Mouse (Mus musculus) testis, adult 2 months (tissue): ENCODE data around the gene Gpr19. TPM values are rescaled to one million over a fixed set of nuclear protein-coding genes. Genes with fewer than 3 reads are reported as not detected.

ENCODE experiments used
- H3K27ac ChIP-seq: fragments of 200-500 bp; 2 replicates; pipeline ENCODE4 v1.5.1; 2012; ENCODE audit warnings: low read depth, low read length; ENCODE audit not compliant: control insufficient read depth, insufficient read depth
- H3K27me3 ChIP-seq: fragments of 200-500 bp; 2 replicates; pipeline ENCODE4 v1.6.1; 2012; ENCODE audit warnings: mild to moderate bottlenecking, low read length, moderate library complexity; ENCODE audit not compliant: control insufficient read depth, insufficient read depth
- H3K36me3 ChIP-seq: fragments of 200-500 bp; 2 replicates; pipeline ENCODE4 v1.6.1; 2012; ENCODE audit warnings: mild to moderate bottlenecking, low read length; ENCODE audit not compliant: control insufficient read depth, insufficient read depth
- H3K4me1 ChIP-seq: fragments of 200-500 bp; 2 replicates; pipeline ENCODE4 v1.6.1; 2012; ENCODE audit warnings: low read length; ENCODE audit not compliant: control insufficient read depth, insufficient read depth
- H3K4me3 ChIP-seq: fragments of 200-500 bp; 2 replicates; pipeline ENCODE4 v1.5.1; 2012; ENCODE audit warnings: low read depth, mild to moderate bottlenecking, low read length, moderate library complexity, mixed read lengths; ENCODE audit not compliant: control insufficient read depth
- CTCF ChIP-seq: fragments of 200-500 bp; IDR thresholded peaks from 2 replicates; pipeline ENCODE4 v1.5.1; 2012; ENCODE audit warnings: low read depth, mild to moderate bottlenecking, inconsistent platforms, low read length, moderate library complexity; ENCODE audit not compliant: control insufficient read depth, insufficient read depth, insufficient replicate concordance
- POLR2A ChIP-seq: fragments of 200-500 bp; IDR thresholded peaks from 2 replicates; pipeline ENCODE4 v1.6.1; 2012; ENCODE audit warnings: low read depth, mild to moderate bottlenecking, inconsistent platforms, low read length, moderate library complexity; ENCODE audit not compliant: control insufficient read depth
- polyA plus RNA-seq: library from polyadenylated mRNA; depleted of rRNA; stranded (reverse); fragments of >200 nt; gene quantifications from 2 replicates; pipeline ENCODE4 v1.2.3, GENCODE M21; 2012

Gpr19 gene
- polyA plus RNA-seq, 1 experiment: 46.0 TPM

DNA sequence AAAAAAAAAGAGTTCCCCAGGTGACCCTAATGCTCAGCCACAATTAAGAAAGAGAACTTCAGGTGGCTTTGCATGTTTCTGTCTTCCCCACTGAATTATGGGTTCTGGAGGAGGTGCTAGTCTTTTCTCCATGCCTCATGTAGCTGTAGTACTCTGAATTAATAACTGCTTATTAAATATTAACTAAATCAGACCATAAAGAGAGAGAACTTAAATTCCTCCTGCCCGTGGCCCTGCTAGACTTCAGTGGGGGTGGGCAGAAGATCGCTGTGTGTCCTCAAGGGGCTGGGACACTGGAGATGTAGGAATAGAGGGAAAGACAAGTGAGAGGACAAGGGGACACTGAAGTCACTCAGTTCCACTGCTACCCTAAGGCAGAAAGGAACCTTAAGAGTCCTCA lies 26.1 kb downstream of the Gpr19 start:
- H3K4me3 ChIP-seq: no peak overlapping the region
- H3K27ac ChIP-seq: no peak overlapping the region
- no peaks in the 10 kb centered on the region for H3K27me3 ChIP-seq
- no peaks in the 10 kb centered on the region; the same call in 1 of the 2 replicates for H3K36me3 ChIP-seq
- TF ChIP-seq CTCF (no peak), POLR2A (no peak)
- no peaks in the 10 kb centered on the region for H3K4me1 ChIP-seq

DNA sequence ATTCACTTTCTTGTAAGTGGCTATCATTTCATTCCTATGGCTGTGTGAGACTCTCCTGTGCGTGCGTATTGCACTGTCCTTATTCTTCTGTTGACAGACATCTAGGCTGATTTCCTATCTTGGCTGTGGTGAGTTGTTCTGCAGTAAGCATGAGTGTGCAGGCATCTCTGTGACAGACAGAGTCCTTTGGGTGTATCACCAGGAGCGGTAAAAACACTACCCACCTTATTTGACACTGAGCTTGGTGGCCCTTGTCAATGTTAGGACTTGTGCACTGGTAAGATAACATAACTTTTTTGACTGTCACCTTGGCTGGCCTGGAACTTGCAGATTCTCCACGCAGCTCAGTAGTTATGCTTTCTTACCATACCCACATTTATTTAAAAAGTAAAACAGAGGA lies 27.5 kb downstream of the Gpr19 start:
- Histone ChIP-seq H3K27me3 (no peaks in the 10 kb centered on the region), H3K4me1 (no peaks in the 10 kb centered on the region), H3K36me3 (no peaks in the 10 kb centered on the region; the same call in 1 of the 2 replicates), H3K4me3 (no peak overlapping the region), H3K27ac (no peak overlapping the region)
- TF ChIP-seq CTCF: no peak
- TF ChIP-seq POLR2A: no peak

DNA sequence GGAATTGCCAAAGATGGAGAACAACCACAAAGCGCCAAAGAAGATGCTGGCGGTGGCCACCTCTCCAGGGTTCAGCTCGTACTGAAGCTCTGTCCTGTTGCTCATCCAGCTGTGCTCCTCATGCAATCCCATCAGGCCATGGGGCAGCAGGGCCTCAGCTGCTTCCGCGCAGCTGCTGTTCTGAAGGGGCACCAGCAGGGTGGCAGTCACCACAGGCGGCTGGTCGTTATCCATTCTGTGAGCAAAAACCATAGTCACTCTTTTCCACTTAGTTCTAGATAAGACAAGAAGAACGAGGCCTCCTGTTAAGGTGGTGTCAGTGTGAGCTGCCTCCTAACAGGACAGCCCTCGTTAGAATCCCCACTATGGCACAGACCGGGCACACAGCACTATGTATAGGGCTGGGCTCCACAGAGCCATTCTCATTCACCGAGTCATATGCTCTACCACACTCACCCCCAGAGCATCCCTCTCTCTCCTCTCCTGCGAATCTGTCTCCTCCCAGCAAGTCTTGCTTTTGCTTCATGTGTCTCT lies 28.1 kb downstream of the Gpr19 start:
- Histone ChIP-seq H3K4me3 (no peak overlapping the region), H3K36me3 (no peaks in the 10 kb centered on the region), H3K27ac (no peak overlapping the region), H3K27me3 (no peaks in the 10 kb centered on the region), H3K4me1 (no peaks in the 10 kb centered on the region)
- TF ChIP-seq POLR2A: no peak
- TF ChIP-seq CTCF: no peak

DNA sequence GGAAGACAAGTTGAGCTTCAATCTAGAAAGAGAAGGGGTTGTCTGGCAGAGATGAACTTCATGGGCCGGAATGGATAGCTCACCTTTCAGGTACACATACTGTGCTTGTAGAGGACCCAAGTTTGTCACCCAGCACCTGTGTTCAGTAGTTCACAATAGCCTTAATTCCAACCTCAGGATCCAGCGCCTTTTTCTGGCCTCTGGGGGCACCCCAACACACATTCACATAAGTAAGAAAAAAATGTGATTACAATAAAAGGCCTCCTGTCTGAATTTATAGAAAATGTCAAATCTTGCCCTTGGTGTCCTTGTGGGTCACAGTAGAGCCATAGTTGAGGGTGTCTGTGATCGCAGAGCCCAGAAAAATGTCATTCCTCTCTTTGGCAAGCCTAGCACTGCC lies 31.1 kb downstream of the Gpr19 start:
- Histone ChIP-seq H3K27me3 (no peaks in the 10 kb centered on the region), H3K4me3 (no peak overlapping the region), H3K36me3 (no peaks in the 10 kb centered on the region), H3K4me1 (peaks cover 7% of the 10 kb centered on the region), H3K27ac (no peak overlapping the region)
- TF ChIP-seq POLR2A (no peak), CTCF (no peak)

DNA sequence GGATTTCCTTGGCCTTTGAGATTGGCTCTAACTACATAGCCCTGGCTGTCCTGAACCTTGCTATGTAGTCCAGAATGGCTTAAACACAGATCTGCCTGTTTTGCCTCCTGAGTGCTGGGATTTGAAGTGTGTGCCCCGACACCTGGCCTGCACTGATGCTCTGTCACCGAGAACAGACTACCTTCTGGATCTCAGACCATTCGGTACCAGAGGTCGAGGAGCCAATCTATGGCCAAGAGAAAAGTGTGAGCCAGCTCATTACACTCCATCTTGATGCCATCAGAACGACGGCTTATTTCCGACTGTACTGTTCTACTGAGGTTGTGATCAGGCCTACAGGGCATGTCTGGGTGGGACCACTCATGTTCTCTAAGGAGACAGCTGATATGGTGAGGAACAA lies 32.3 kb downstream of the Gpr19 start:
- H3K36me3 ChIP-seq: no peaks in the 10 kb centered on the region

DNA sequence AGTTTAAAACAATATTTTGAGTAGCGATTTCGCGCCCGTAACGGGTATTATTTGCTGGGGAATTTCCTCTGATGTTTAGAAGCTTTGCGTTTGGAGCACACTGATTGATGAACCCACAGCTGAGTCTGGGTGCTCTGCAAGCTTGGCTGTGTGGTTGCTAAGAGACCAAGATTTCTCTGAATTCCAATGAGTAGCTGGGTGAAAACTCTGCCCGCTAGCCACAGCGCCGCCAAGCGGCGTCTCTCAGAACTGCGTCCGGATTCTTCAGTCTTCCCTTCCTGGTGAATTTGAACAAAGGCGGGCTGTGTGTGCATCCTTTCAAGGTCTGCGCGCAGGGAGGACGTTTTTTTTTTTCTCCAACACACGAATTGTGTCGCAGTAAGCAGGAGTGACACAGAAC lies 35.2 kb downstream of the Gpr19 start:
- no peak for TF ChIP-seq POLR2A
- TF ChIP-seq CTCF: peak; percentile 98
- Histone ChIP-seq H3K27me3 (no peaks in the 10 kb centered on the region), H3K36me3 (no peaks in the 10 kb centered on the region), H3K4me1 (peaks cover 8% of the 10 kb centered on the region), H3K27ac (no peak overlapping the region), H3K4me3 (peak overlapping the region; percentile 23; the same call in 1 of the 2 replicates)

More for the DNA sequence above, 32.3 kb downstream of the Gpr19 start:
- no peak overlapping the region for H3K27ac ChIP-seq
- no peaks in the 10 kb centered on the region for H3K27me3 ChIP-seq
- TF ChIP-seq POLR2A: no peak
- TF ChIP-seq CTCF: no peak
- H3K4me3 ChIP-seq: no peak overlapping the region
- H3K4me1 ChIP-seq: peaks cover 8% of the 10 kb centered on the region

DNA sequence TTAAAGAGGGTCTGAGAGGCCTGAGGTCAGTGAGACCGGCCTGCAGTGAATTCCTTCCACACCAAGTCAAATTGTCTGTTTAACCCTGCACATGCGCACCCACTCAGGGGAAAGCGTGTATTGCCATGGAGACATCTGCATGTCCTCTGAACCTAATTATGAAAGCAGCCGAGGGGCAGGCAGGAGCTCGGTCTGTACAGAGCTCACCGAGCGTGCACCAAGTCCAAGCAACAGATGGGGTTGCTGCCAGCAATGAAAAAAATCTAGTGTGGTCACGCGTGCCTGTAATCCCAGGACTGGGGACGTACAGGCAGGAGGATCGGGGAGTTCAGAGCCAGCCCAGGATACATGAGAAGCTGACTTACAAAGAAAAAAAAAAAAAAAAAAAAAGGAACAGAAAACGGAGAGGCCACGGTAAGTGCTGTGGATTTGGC lies 35.7 kb downstream of the Gpr19 start:
- peaks cover 8% of the 10 kb centered on the region for H3K4me1 ChIP-seq
- no peaks in the 10 kb centered on the region for H3K36me3 ChIP-seq
- H3K27ac ChIP-seq: no peak overlapping the region
- TF ChIP-seq POLR2A (no peak), CTCF (no peak)
- peak overlapping the region; percentile 39 for H3K4me3 ChIP-seq
- no peaks in the 10 kb centered on the region for H3K27me3 ChIP-seq

DNA sequence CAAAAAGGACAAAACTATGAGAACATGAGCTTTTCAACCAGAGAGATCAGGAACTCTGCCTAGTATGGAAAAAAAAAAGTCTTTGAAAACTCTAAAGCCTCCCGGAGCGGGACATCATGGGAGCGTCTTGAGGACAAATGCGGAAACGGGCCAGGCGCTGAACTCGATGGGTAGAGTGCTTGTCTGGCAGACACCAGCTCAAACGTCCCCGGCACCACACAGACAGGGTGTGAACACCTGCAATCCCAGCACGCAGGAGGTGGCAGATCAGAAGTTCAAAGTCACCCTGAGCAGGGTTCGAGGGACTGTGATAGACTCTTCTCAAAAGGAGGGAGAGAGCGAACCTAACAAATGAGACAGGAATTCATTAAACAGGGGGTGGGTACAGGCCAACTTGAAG lies 37.0 kb downstream of the Gpr19 start:
- H3K4me3 ChIP-seq: no peak overlapping the region
- no peak overlapping the region for H3K27ac ChIP-seq
- H3K4me1 ChIP-seq: peaks cover 8% of the 10 kb centered on the region
- no peaks in the 10 kb centered on the region for H3K36me3 ChIP-seq
- no peak for TF ChIP-seq POLR2A
- no peak for TF ChIP-seq CTCF
- H3K27me3 ChIP-seq: no peaks in the 10 kb centered on the region
